In the genomic region with DNA sequence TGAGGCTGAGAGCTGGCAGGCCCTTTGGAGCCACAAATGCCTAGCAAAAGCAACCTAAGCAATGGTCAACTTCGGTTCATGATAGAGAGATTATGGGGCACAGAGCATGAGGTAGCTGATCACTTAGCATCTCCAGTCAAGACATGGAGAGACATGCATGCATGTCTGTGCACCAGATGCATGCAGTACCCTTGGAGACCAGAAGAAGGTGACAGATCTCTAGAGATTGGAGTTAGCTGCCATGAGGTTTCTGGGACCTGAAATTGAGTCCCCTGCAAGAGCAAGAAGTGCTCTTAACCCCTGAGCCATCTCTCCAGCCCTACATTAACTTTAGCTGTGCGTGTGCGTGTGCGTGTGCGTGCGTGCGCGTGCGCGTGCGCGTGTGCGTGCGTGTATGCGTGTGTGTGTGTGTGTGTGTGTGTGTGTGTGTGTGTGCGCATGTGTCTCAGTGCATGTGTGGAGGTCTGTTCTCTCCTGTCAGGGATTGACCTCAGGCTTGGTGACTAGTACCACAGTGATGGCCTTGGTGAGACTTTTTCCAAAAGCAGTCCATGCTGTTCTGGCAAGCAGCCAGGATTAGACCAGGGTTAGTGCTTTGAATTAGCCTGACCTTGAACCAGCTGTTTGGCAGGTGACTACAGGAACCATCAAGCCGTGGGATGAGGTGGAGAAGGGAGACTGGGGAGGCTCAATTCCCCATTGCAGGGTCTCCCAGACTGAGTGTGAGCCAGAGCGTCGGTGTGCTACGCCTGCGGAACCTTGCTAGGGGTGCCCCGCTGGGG, we compare ENCODE assay signal across 13 mouse cellular contexts. TPM values are rescaled to one million over a fixed set of nuclear protein-coding genes. Genes with fewer than 3 reads are reported as not detected.
DNase-seq lines count a peak whose midpoint lies in the region; ATAC-seq and TF ChIP-seq lines count a peak whose summit lies in the region.
"Had no signal": no experiment of that assay in that cellular context is flagged by ENCODE, and none has a peak within 500 bp of the region (broad histone marks: within the 10 kb centered on the region; RNA-seq: fewer than 3 reads in every experiment).

No protein-coding gene starts in this region.

- H3K4me1 ChIP-seq in liver, embryonic 12.5 days, result peaks cover 8% of the 10 kb centered on the region
- H3K4me1 ChIP-seq in liver, embryonic 11.5 days (replicated peaks; ENCODE audit: control insufficient read depth, insufficient read depth, low read length), result no peaks in the 10 kb centered on the region
- peaks cover 10% of the 10 kb centered on the region for H3K4me1 ChIP-seq in liver, postnatal 0 days (ENCODE audit: insufficient read depth)
- H3K4me1 ChIP-seq: embryonic facial prominence, embryonic 13.5 days had no signal

- no peaks in the 10 kb centered on the region for H3K36me3 ChIP-seq in liver, embryonic 12.5 days
- no peaks in the 10 kb centered on the region for H3K36me3 ChIP-seq in liver, embryonic 11.5 days (ENCODE audit: control insufficient read depth, insufficient read depth, low read length)
- no peaks in the 10 kb centered on the region for H3K36me3 ChIP-seq in liver, postnatal 0 days (replicated peaks; ENCODE audit: insufficient read depth, low read length)
- H3K36me3 ChIP-seq: embryonic facial prominence, embryonic 13.5 days had no signal

- no peak overlapping the region for H3K27ac ChIP-seq in liver, embryonic 12.5 days
- H3K27ac ChIP-seq in liver, embryonic 11.5 days (ENCODE audit: low read depth, low read length), result no peak overlapping the region
- H3K27ac ChIP-seq in liver, postnatal 0 days (ENCODE audit: low read depth), result 0 out of 2 replicates have a peak overlapping the region, but pooled peaks have one; percentile 34
- H3K27ac ChIP-seq: embryonic facial prominence, embryonic 13.5 days had no signal

- DNase-seq in CD4-positive, CD25-positive, alpha-beta regulatory T cell, adult 2 months (ENCODE audit: low read depth, low spot score), result peak; percentile 43
- DNase-seq in liver, embryonic 11.5 days (ENCODE audit: low spot score), result no peak
- DNase-seq in adrenal gland, postnatal 36 days, result peak; percentile 67 to 79
- DNase-seq in liver, postnatal 0 days, result no peak
- no peak for DNase-seq in right cerebral cortex, adult 18-20 months
- DNase-seq: cerebellum, adult 2 months had no signal

- H3K9me3 ChIP-seq in liver, embryonic 12.5 days (replicated peaks), result no peaks in the 10 kb centered on the region
- no peaks in the 10 kb centered on the region for H3K9me3 ChIP-seq in liver, embryonic 11.5 days (ENCODE audit: control insufficient read depth, low read length)
- no peaks in the 10 kb centered on the region for H3K9me3 ChIP-seq in liver, postnatal 0 days (ENCODE audit: low read length)
- H3K9me3 ChIP-seq: embryonic facial prominence, embryonic 13.5 days had no signal

- TF ChIP-seq CTCF in liver, postnatal 0 days (IDR thresholded peaks at IDR 0.05; ENCODE audit: low read depth), result peak; percentile 60

- TF ChIP-seq EP300 in liver, postnatal 0 days (IDR thresholded peaks at IDR 0.05; ENCODE audit: low read depth), result no peak

- H3K4me3 ChIP-seq in liver, embryonic 12.5 days, result no peak overlapping the region
- H3K4me3 ChIP-seq in liver, embryonic 11.5 days (ENCODE audit: low read depth, low read length), result no peak overlapping the region
- H3K4me3 ChIP-seq in liver, postnatal 0 days (ENCODE audit: low read depth, low read length), result no peak overlapping the region
- H3K4me3 ChIP-seq: embryonic facial prominence, embryonic 13.5 days had no signal

- H3K4me2 ChIP-seq in liver, embryonic 12.5 days, result no peak overlapping the region
- H3K4me2 ChIP-seq in liver, embryonic 11.5 days, result no peak overlapping the region
- no peak overlapping the region for H3K4me2 ChIP-seq in liver, postnatal 0 days (ENCODE audit: low read depth, low read length)
- H3K4me2 ChIP-seq: embryonic facial prominence, embryonic 13.5 days; midbrain, embryonic 11.5 days had no signal

- no peak overlapping the region for H3K9ac ChIP-seq in liver, embryonic 12.5 days
- no peak overlapping the region for H3K9ac ChIP-seq in liver, embryonic 11.5 days (ENCODE audit: low read depth, low read length)
- H3K9ac ChIP-seq in liver, postnatal 0 days (replicated peaks), result no peak overlapping the region
- H3K9ac ChIP-seq: embryonic facial prominence, embryonic 13.5 days had no signal

- 83% methylated on average over 22 of the region's 22 CpGs for WGBS in liver, embryonic 12.5 days (ENCODE audit: insufficient replicate concordance)
- 88% methylated on average over 22 of the region's 22 CpGs for WGBS in liver, embryonic 11.5 days
- WGBS in liver, postnatal 0 days (ENCODE audit: insufficient replicate concordance), result 90% methylated on average over 22 of the region's 22 CpGs

- ATAC-seq in CD4-positive, CD25-positive, alpha-beta regulatory T cell, adult 4 months, result no peak
- ATAC-seq in liver, embryonic 12.5 days, result peak; percentile 44; the same call in 1 of the 2 replicates
- no peak for ATAC-seq in liver, embryonic 11.5 days (replicated peaks; ENCODE audit: low FRiP score)
- peak; percentile 40; the same call in 1 of the 2 replicates for ATAC-seq in liver, postnatal 0 days
- no peak for ATAC-seq in erythroid progenitor cell, adult 5-6 weeks (replicated peaks; ENCODE audit: low FRiP score, poor library complexity, severe bottlenecking)

- H3K27me3 ChIP-seq in liver, embryonic 12.5 days (replicated peaks), result peaks cover 15% of the 10 kb centered on the region
- H3K27me3 ChIP-seq in liver, embryonic 11.5 days (replicated peaks; ENCODE audit: control insufficient read depth, insufficient read depth, low read length), result no peaks in the 10 kb centered on the region
- no peaks in the 10 kb centered on the region for H3K27me3 ChIP-seq in liver, postnatal 0 days (ENCODE audit: insufficient read depth, low read length)
- H3K27me3 ChIP-seq: embryonic facial prominence, embryonic 13.5 days had no signal

RNA-seq across cellular contexts. Expression of gene Muc4, which starts 37.8 kb away (rescaled TPM):
- not detected for polyA plus RNA-seq in CD4-positive, CD25-positive, alpha-beta regulatory T cell, adult 4 months (2017; shearing (Covaris generic))
- polyA plus RNA-seq in liver, embryonic 12.5 days (2016; fragmentation: Nextera tagmentation; extraction: Ambion mirVana), result 0.59 and 0.63 TPM in 2 replicates
- 0.41 and 0.66 TPM in 2 replicates for polyA plus RNA-seq in liver, embryonic 11.5 days (2014; fragmentation: Nextera tagmentation; extraction: Ambion mirVana)
- not detected for total RNA-seq in adrenal gland, postnatal 36 days (2021)
- polyA plus RNA-seq in liver, postnatal 0 days (2015; fragmentation: Nextera tagmentation; extraction: Ambion mirVana), result 0.49 and 0.64 TPM in 2 replicates
- not detected in 2 replicates for total RNA-seq in erythroid progenitor cell, adult 5-6 weeks (2015; ENCODE audit: low replicate concordance)
- total RNA-seq in erythroid progenitor cell, adult 5-6 weeks (2017; ENCODE audit: low replicate concordance), result not detected in 2 replicates
- polyA plus RNA-seq: activated CD4-positive, CD25-positive, alpha-beta regulatory T cell, adult 4 months; limb, embryonic 11.5 days had no signal

RNA-seq across cellular contexts. Expression of gene Tnk2, which starts 54.2 kb away (rescaled TPM):
- 1 to 10 TPM; 4.8 to 8.9 TPM for polyA plus RNA-seq in CD4-positive, CD25-positive, alpha-beta regulatory T cell, adult 4 months (2017; shearing (Covaris generic))
- polyA plus RNA-seq in liver, embryonic 12.5 days (2016; fragmentation: Nextera tagmentation; extraction: Ambion mirVana), result 6.3 and 6.6 TPM in 2 replicates
- polyA plus RNA-seq in liver, embryonic 11.5 days (2014; fragmentation: Nextera tagmentation; extraction: Ambion mirVana), result 10.8 and 11.6 TPM in 2 replicates
- total RNA-seq in adrenal gland, postnatal 36 days (2021), result 10 to 100 TPM; 31.1 to 36.4 TPM
- polyA plus RNA-seq in liver, postnatal 0 days (2015; fragmentation: Nextera tagmentation; extraction: Ambion mirVana), result 2.9 and 3.5 TPM in 2 replicates
- 124 and 134 TPM in 2 replicates for total RNA-seq in erythroid progenitor cell, adult 5-6 weeks (2015; ENCODE audit: low replicate concordance)
- total RNA-seq in erythroid progenitor cell, adult 5-6 weeks (2017; ENCODE audit: low replicate concordance), result 62.9 and 115 TPM in 2 replicates

Comparison
In these comparisons a context has a peak if more than half of its experiments do, and no peak if none do; other contexts are left out.
1. ATAC-seq: peak in liver, embryonic 12.5 days (single experiment) and liver, postnatal 0 days (single experiment); none in CD4-positive, CD25-positive, alpha-beta regulatory T cell, adult 4 months (single experiment), liver, embryonic 11.5 days (single experiment) and erythroid progenitor cell, adult 5-6 weeks (single experiment).
2. DNase-seq: peak in CD4-positive, CD25-positive, alpha-beta regulatory T cell, adult 2 months (single experiment) and adrenal gland, postnatal 36 days (2 of 2); none in liver, embryonic 11.5 days (single experiment), liver, postnatal 0 days (single experiment) and right cerebral cortex, adult 18-20 months (single experiment).